Mouse (Mus musculus): ENCODE measurements around the gene Rilp.

- TF ChIP-seq CTCF (IDR thresholded peaks at IDR 0.05; ENCODE audit: insufficient read depth, low read depth, low read length) (no peak), POLR2A (IDR thresholded peaks at IDR 0.05; ENCODE audit: insufficient read depth, low read depth, low read length) (no peak)
Observed at GRCm38 (mm10) chr11:75461743-75462252, 48.1 kb upstream of the Rilp start.
